Mouse (Mus musculus) urinary bladder, adult 18-20 months (tissue): ENCODE results near the gene AI854703.
"Not testable (repeated sequence)": the region's sequence is repeated elsewhere in the genome, so short reads cannot be mapped to it uniquely, and the experiment has no call there.

Experiments used
- DNase-seq, 2 experiments: peaks; one replicate each; pipeline ENCODE4 v3.0.0; 2022; ENCODE audit warnings: low spot score in 2 of 2, mixed read lengths in 2 of 2

Gene AI854703

DNA sequence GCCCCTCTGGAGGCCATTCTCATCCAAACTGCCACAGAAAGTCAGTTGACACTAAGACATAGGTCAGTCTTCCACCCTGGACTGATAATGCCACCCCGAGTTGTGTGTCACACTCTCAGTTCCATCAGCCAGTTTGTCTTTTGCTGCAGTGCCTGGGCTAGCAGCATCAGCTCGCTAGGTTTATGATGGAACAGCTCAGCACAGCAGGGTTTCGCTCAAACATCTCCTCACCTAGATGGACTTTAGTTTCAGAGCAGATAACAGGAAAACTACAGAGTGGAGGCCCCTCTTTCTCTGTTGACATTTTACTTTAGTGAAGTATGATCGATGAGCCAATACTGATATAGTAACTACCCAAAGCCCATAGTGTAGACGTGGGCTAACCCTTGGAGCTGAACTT is 11.8 kb upstream of the AI854703 start:
- DNase-seq: no peak

DNA sequence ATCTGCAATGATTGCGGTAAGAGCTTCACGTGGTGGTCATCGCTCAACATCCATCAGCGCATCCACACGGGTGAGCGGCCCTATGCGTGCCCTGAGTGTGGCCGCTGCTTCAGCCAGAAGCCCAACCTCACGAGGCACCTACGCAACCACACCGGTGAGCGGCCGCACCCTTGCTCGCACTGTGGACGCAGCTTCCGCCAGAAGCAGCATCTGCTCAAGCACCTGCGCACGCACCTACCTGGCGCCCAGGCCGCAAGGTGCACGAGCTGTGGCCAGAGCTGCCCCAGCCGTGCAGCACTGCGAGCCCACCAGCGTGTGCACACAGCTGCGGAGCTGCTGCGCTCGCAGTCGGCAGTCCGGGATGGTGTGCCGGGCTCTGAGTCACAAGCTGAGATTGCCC is 6.5 kb upstream of the AI854703 start:
- DNase-seq: no peak

DNA sequence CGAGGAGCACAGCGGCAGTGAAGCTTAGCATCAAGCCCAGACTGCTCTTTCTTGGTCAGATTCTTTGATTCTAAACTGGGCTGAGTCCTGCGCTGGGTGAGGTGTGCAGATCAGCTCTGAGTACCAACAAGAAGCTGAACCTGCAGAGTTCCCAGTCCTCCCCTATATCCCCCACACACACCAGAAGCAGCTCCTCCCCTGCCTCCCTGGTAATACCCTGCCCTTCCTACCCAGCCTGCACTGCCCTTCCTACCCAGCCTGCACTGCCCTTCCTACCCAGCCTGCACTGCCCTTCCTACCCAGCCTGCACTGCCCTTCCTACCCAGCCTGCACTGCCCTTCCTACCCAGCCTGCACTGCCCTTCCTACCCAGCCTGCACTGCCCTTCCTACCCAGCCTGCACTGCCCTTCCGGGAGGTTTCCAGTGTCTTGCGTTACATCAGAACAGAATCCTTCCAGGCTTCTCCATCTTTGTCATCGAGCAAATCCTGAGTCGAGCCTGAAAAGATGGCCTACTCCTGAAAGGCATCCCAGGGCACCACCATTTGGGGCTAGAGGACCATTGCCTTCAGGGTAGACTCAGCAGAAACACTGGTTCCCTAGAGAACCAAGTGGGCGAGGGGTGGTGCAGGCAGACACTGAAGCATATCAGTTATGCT is 4.2 kb upstream of the AI854703 start:
- DNase-seq: not testable (repeated sequence)

DNA sequence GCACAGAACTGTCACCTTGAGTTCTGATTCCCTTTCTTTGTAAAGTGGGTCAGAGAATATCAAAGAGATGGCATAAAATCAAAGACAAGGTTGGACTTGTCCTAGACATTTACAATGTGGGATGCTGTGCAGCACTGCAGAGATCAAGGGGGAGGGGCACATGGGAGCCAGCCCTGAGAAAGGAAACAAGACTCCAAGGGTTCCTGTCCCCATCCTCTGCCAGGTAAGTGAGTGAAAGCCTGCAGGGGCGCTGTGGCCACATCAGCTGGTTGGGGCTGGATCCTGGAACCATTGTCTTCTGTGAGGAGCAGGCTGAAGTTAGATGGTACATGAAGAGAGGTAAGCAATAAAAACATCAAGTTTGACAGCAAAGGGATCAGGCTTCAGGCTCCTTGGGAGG is 3.1 kb upstream of the AI854703 start:
- DNase-seq: no peak

DNA sequence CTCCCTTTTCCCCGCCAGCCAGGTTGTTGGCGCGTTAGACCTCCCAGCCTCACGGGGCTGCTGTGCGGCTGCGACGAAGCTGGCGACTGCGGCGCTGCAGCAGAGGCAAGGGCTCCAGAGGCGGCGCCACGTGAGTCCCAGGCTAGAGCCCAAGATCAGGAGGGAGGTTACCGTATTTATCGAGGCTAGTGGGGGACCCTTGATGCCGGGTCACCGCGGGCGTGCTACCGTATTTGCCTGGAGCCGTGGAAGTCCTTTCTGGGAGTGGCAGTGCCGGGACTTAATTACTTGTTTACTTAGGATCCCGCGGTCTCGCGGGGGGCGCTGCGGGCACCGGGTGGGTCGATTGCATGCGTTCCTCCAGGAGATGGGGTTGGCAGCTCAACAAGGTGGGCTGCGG is 420 bp downstream of the AI854703 start:
- DNase-seq: peak; percentile 21 to 54

DNA sequence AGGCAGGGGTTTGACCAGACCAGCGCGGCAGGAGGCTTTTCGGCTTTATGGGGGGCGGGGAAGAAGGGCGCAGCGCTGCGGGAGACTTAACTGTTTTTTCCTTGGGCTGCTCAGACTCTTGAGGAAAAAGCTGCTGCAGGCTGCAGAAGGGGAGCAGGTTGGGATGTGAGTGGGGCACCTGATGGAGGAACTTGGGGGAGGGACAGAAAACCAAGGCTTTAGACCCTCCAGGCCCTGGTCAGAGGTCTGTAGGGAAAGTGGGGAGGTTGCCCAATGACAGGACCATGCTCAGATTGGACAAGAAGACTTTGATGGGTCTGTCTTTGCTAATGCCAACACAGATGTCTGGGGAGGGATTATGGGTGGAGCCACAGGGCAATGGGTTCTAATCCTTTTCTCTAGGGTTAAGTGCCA is 954 bp downstream of the AI854703 start:
- DNase-seq: no peak

DNA sequence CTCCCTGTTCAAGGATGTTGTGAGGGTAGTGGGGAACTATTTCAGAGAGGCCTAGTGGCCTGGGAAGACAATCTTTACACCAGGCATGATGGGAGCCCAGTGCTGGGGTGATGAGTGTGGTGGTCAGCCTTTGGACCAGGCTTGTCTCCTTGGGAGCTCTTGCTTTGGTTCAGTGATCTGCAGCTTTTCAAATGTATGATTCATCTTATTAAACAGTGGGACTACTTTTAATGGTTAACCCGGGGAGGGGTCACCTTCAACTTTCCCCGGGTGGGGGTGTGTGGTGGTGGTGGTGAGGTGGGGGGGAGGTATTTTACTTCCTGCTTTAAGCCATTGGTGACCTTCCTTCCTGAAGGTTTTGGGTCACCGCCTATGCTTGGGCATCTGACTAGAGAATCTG is 1.8 kb downstream of the AI854703 start:
- no peak for DNase-seq

DNA sequence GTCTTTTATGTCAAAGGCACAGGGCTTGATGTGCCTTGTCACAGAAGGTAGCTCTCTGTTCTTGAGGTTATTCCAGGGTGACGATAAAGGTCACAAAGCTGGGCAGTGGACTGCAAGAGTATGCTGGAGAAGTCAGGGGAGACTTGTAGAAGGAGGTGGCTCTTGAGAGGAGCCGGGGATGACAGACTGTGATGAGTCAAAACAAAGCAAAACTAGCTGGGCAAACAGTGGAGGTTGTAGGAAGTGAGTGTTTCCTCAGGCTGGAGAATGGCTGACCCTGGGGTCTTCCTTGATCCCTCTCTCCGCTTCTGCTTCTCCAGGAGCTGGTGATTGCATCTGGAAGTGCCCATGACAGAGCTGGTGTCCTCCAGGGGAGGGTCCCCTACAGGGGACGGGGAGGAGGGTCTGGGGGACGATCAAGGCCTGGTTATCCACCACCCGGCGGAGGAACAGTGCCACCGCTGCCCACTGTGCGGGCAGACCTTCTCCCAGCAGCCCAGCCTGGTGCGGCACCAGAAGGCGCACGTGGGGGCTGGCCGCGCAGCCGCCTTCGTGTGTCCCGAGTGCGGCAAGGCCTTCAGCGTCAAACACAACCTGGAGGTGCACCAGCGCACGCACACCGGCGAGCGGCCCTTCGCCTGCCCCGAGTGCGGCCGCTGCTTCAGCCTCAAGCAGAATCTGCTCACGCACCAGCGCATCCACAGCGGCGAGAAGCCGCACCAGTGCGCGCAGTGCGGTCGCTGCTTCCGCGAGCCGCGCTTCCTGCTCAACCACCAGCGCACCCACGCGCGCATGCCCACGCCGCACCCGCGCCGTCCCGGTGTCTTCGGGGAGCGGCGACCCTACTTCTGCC is 2.5 kb downstream of the AI854703 start:
- no peak for DNase-seq

DNA sequence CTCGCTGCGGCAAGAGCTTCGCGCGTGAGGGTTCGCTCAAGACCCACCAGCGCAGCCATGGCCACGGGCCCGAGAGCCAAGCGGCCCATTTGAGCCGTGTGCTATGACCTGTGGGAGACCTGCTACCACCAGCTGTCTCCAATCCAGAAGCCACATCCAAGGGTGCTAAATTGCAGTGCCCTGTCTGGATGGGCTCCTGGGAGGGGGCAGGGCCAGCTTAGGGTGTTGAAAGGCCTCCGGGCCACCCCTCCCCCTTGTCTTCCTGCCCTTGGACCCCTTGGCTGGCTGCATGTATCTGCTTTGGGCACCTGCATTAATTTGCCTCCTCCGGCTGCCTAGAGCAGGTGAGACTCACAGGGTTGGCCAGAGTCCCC is 3.1 kb downstream of the AI854703 start:
- DNase-seq: no peak

DNA sequence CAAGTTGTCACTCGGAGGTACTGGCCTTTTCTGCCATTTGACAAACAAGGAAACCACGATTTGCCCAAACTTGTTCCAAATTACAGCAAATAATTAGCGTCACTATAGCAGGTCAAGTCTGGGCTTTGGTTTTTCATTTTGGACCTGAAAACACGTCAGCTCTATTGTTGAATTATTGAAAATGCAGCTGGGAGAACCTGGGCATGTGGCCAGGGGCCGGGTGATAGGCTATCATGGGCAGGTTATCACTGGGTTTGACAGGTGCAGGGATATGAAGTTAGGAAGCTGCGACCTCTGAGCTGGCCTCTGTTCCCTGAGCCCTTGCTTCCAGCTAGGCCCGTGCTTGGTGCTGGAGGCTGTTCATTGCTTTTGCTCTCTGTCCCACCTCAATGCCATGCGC is 4.3 kb downstream of the AI854703 start:
- DNase-seq: peak in 1 of 2 experiments; percentile 62

DNA sequence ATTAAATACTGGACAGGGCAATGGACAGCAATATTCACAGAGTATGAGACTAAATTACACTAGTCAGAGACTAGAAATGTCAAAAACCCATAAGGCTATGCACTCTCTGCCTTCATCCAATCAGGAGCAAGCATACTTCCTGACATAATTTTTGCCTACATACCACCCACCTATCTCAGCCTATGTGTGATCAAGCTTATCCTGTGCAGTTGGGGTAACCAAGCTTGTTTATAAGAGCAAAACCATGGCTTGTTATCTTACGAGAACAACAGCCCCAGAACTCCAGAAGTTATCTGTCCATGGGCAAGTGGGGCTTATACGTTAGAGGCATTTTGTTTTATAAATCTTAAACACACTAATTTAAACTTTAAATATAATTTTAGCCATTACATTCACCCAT is 8.5 kb downstream of the AI854703 start:
- DNase-seq: no peak

DNA sequence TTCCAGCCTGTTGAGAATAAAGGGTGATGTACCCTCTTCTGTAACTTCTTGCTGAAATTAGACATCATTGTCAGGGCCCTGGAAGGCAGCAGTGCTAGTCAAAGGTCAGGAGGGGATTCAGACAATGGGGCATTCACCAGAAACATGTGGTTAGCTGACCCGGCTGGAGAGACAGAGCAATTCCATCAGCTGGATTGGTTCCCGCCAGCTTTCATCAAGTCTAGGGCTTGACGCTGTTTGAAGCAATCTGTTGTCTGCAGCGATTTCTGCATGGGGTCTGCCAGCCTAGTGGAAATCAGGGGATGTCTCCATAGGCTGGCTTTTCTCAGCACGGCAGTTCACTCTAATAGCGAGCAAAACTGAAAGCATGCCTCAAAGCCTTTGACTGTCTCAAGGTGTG is 10.0 kb downstream of the AI854703 start:
- DNase-seq: no peak

DNA sequence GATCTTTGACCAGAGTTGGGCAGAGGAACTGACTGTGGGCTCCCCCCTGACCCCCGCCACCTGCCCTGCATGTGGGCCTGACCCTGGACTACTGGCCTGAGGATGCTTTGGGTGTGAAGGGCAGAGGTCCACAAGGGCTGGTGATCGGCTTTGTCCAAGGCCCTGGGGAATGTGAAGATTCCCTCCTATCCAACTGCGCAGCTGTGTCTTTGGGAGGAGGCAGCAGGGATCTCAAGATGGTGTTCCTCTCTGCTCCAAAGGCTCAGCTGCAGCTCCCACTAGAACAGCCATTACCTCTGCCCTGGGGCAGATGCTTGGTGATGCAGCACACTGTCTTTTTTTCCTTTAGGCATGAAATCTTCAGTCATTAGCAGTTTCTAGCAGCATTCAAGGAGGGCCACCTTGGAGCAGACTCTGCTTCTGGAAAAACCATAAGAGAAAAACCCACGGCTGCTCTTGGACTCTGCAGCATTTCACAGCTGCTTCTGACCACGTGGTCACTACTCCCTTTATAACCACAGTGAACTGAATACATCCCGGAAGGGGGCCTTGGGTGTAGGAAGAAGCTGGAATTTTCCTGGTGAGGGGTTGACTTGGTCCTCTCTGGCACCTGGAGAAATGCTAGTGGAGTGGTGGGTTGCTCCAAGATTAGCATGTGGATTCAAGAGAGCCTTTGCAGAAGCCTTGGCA is 11.4 kb downstream of the AI854703 start:
- DNase-seq: no peak

DNA sequence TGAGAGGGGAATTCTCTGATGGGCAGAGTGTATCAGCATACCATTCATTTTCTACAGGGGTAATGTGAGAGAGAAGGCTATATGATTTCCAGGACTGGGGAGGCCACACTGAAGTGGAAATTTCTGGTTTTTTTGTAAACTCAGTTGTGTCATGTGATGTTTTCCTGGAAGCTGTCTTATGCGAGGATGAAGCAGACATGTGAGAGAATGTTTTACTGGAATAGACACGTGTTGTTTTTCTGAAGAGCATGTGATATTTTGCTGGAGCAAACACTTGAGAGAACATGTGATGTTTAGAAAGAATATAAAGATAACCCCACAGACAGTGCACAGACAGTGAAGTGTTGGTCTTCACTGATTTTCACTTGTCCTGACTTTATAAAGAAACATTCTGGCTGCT is 12.0 kb downstream of the AI854703 start:
- no peak for DNase-seq

DNA sequence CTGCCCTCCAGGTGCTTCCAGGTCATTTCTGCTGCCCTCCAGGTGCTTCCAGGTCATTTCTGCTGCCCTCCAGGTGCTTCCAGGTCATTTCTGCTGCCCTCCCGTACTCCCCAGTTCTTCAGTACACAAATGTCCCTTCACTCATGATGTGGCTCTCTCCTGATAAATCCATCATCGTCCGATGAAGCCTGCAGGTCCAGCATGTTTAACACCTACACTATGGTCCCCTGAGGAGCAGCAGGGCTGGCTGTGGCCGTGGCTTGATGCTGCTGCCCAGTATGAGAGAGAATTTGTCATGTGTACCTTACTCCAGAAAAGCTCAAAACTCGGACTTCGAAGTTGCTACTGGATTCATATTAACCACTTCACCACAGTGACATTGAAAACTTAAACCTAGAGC is 14.8 kb downstream of the AI854703 start:
- no peak for DNase-seq

DNA sequence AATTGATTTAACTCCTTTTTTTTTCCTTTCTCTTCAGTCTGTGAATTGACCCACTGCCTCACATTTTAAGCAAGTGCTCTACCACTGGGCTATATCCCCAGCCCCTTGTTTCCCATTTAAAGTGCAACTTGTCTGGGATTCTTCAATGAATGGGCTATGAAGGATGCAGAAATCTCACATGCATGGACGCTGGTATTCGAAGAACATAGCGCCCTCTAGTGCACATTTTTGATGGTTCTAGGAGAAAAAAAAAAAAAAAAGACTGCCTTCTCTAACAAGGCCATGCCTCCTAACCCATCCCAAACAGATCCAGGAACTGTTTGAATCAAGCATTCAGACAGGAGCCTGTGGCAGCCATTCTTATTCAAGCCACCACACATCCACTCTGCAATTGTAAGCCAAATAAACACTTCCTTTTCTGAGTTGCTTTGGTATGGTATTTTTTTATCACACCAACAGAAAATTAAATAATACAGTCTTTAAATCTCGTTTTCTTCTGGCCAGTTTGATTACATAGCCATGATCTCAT is 16.3 kb downstream of the AI854703 start:
- DNase-seq: no peak

DNA sequence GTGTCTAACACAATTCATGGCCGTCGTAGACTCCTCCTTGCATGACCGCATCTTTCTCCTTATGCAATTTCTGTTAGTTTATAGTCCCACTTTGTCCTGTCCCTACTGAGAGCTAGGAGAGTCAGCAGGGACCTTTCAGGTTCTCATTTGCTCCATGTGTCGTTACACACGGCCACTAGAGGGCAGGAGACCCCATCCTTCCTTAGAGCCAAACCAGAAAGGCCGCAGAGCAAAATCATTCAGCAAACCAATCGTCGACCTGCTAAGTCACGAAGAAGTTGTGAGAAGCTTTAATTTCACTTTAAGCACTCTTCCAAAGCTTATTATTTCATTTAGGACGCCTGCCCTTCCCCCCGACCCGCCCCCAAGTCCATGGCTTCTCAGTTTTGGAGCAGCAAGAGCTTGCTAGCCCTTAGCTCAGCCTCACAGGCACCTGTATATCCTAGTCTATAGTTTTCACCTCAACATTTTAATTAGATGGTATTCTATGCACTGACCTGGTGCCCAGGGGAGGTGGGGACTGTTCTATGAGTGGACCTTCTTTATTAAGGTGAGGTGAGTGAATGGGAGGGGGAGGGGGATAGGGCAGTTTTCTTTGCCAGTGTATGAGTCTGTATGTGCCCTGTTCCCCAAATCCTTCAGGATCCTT is 19.2 kb downstream of the AI854703 start:
- DNase-seq: no peak

DNA sequence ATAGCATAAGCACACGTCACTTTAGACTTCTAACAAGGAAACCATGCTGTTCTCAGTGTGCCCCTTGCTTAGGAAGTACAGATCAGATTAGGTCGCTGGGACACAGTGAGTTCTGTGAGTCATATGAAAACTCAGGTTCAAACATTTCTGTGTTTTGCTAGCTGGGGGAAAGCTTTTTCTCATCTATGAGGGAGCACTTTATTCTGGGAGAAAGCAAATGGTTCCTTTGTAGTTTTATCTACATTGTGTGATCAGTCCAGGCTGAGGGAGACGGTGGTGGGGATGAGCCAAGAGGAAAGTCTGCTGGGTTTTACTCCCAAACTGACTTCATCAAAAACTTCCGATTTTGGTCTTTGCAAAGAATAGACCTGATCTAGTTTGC is 19.7 kb downstream of the AI854703 start:
- no peak for DNase-seq

DNA sequence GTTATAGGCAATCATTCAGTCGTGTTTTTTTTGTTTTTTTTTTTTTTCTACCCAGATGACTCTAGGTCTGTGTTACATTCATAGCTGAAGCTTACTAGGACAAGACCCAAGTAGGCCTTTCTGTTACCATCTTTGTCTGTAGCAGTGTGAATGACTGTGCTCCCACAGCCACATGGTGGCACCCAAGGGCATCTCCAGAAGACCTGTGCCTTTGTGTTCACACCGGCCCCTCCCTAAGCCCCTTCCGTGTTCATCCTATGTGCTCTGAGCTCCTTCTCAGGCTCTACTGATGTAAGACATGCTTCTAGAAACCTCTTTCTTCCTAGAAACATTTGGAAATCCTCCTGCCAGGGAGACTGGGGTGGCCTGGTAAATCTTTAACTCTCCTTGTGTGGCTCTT is 20.4 kb downstream of the AI854703 start, which contains the start of gene Gimap8:
TSS of gene Gimap8 (plus strand) at position 240 of the 400 bp plus-strand sequence.
- DNase-seq: no peak

DNA sequence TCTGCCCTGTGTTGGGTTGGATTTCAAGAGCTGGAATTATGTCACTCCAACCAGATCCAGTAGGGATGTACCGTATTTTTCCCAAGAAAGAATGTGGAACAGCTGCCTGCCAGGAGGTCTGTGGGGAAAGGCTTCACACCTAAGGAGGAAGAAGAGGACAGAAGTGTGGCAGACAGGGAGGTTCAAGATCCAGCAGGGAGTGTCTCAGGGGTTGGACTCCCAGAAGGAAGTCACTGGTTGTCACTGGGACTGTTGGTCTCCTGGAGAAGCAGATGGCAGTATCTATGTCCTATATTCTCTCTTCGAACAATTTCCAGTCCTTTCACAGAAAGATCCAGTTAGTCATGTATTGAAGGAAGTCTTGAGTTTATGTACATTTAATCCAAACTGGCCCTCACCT is 21.0 kb downstream of the AI854703 start:
- no peak for DNase-seq

DNA sequence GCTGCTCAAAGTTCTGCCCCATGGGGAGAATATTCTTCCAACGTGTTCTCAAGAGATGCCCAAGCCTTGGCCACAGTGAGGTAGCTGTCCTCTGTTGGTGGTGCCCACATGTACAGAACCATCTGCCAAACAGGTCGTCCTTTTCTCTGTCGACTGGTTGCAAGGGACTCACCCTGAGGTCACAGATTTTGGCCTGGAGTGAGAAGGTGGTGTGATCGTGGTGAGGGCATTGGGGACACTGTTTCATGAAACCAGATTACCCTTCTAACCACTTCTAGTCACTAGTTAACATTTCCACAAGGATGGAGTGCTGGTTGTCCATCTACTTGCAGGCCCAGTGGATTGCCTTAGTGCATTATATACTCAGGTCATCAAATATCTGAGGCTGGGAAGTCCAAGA is 22.2 kb downstream of the AI854703 start:
- no peak for DNase-seq

DNA sequence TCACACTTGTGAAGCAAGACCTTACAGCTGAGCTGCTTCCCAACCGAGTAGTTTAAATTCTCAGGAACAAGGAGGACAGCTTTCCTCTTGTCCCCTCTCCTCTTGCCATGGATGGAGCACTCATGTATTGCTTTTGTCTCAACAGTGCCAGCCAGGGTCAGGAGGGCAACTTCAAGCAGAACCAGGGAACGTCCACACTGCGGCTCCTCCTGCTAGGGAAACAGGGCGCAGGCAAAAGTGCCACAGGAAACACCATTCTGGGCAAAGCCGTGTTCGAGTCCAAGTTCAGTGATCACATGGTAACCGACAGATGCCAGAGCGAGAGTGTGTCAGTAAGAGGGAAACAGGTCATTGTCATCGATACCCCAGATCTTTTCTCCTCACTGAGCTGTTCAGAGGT is 23.5 kb downstream of the AI854703 start:
- DNase-seq: no peak
